Mouse (Mus musculus) heart, adult 2 months (tissue): ENCODE results near the gene Sult6b2.

ENCODE experiments used
- CTCF ChIP-seq: fragments of 200-600 bp; IDR thresholded peaks from 2 replicates; pipeline ENCODE4 v1.8.1; 2022; ENCODE audit warnings: antibody characterized with exemption, mild to moderate bottlenecking, moderate library complexity
- POLR2A ChIP-seq: fragments of 200-500 bp; IDR thresholded peaks from 2 replicates; pipeline ENCODE4 v1.6.1; 2011; ENCODE audit warnings: mild to moderate bottlenecking, low read depth, low read length, control low read depth; ENCODE audit not compliant: insufficient read depth

- TF ChIP-seq POLR2A: no peak
- TF ChIP-seq CTCF: peak; percentile 88
These were observed 68.8 kb downstream of the Sult6b2 start for GRCm38 (mm10) chr6:142735302-142736005.
